Mouse (Mus musculus) heart, embryonic 11.5 days (tissue): ENCODE data around the gene Dazap1. TPM values are rescaled to one million over a fixed set of nuclear protein-coding genes. Genes with fewer than 3 reads are reported as not detected.

Source experiments
- ATAC-seq: fragments of 200-750 bp; cut with Nextera tagmentation; replicated peaks from 2 replicates; pipeline ENCODE4 v1.8.0; 2017; ENCODE audit warnings: moderate library complexity; ENCODE audit not compliant: insufficient number of reproducible peaks, low FRiP score, low TSS enrichment
- H3K27ac ChIP-seq: fragments of 300-500 bp; sonication (generic); 2 replicates; pipeline ENCODE4 v1.5.1; 2014; ENCODE audit warnings: mild to moderate bottlenecking, low read depth, low read length
- H3K27me3 ChIP-seq: fragments of 300-500 bp; sonication (generic); 2 replicates; pipeline ENCODE4 v1.6.1; 2014; ENCODE audit warnings: mild to moderate bottlenecking, low read length, mixed read lengths; ENCODE audit not compliant: control insufficient read depth, insufficient read depth
- H3K36me3 ChIP-seq: fragments of 300-500 bp; sonication (generic); 2 replicates; pipeline ENCODE4 v1.6.1; 2014; ENCODE audit warnings: mild to moderate bottlenecking, low read length, moderate library complexity, mixed read lengths; ENCODE audit not compliant: control insufficient read depth, insufficient read depth
- H3K4me1 ChIP-seq: fragments of 300-500 bp; sonication (generic); 2 replicates; pipeline ENCODE4 v1.6.1; 2014; ENCODE audit warnings: low read length; ENCODE audit not compliant: control insufficient read depth, insufficient read depth
- H3K4me2 ChIP-seq: fragments of 300-500 bp; sonication (generic); 2 replicates; pipeline ENCODE4 v1.6.1; 2014; ENCODE audit warnings: mild to moderate bottlenecking, moderate library complexity
- H3K4me3 ChIP-seq: fragments of 300-500 bp; sonication (generic); 2 replicates; pipeline ENCODE4 v1.5.1; 2014; ENCODE audit warnings: low read depth, low read length
- H3K9ac ChIP-seq: fragments of 300-500 bp; sonication (generic); 2 replicates; pipeline ENCODE4 v1.6.1; 2014; ENCODE audit warnings: mild to moderate bottlenecking, low read depth, low read length, moderate library complexity
- H3K9me3 ChIP-seq: fragments of 300-500 bp; sonication (generic); replicated peaks from 2 replicates; pipeline ENCODE4 v1.6.1; 2016; ENCODE audit warnings: low read length; ENCODE audit not compliant: control insufficient read depth
- WGBS: fragments of 180-500 bp; shearing (Covaris S2); extraction: QIAGEN DNeasy Blood & Tissue Kit; methylation state at CpG from one replicate; pipeline ENCODE4 v1.1.7; 2014; ENCODE audit not compliant: insufficient replicate concordance; 5-methylcytosine and 5-hydroxymethylcytosine counted together
- polyA plus RNA-seq: library from polyadenylated mRNA; unstranded; fragments of >200 nt; fragmentation: Nextera tagmentation; extraction: Ambion mirVana; gene quantifications from 2 replicates; pipeline ENCODE4 v1.2.1, GENCODE M21; 2014

The Dazap1 gene
- polyA plus RNA-seq, 1 experiment from 2014 or later, result 29.9 TPM

- Histone ChIP-seq H3K4me1 (peaks cover 19% of the 10 kb centered on the region), H3K4me3 (peak overlapping the region; percentile 93), H3K4me2 (peak overlapping the region; percentile 80), H3K36me3 (peaks cover 18% of the 10 kb centered on the region), H3K9ac (peak overlapping the region; percentile 93), H3K9me3 (no peaks in the 10 kb centered on the region), H3K27ac (peak overlapping the region; percentile 97), H3K27me3 (no peaks in the 10 kb centered on the region)
- ATAC-seq, result no peak
- 62% methylated on average over 15 of the region's 15 CpGs for WGBS
Measured at GRCm38 (mm10) chr10:80227877-80228775, 33.2 kb upstream of the Dazap1 start.

- Histone ChIP-seq H3K36me3 (peaks cover 63% of the 10 kb centered on the region), H3K4me2 (no peak overlapping the region), H3K27ac (no peak overlapping the region), H3K4me3 (no peak overlapping the region), H3K4me1 (peaks cover 6% of the 10 kb centered on the region), H3K27me3 (no peaks in the 10 kb centered on the region), H3K9me3 (no peaks in the 10 kb centered on the region), H3K9ac (no peak overlapping the region)
- no peak for ATAC-seq
- WGBS, result 95% methylated on average over 13 of the region's 13 CpGs
Measured at GRCm38 (mm10) chr10:80236145-80236825, 25.0 kb upstream of the Dazap1 start.

- Histone ChIP-seq H3K9ac (no peak overlapping the region), H3K9me3 (no peaks in the 10 kb centered on the region), H3K27me3 (no peaks in the 10 kb centered on the region), H3K4me1 (peaks cover 11% of the 10 kb centered on the region), H3K36me3 (peaks cover 66% of the 10 kb centered on the region), H3K4me2 (no peak overlapping the region), H3K4me3 (no peak overlapping the region), H3K27ac (no peak overlapping the region)
- no peak for ATAC-seq
- 83% methylated on average over 4 of the region's 4 CpGs for WGBS
Measured at GRCm38 (mm10) chr10:80237020-80237419, 24.3 kb upstream of the Dazap1 start.

- no peak for ATAC-seq
- Histone ChIP-seq H3K27me3 (no peaks in the 10 kb centered on the region), H3K9ac (no peak overlapping the region), H3K4me1 (peaks cover 6% of the 10 kb centered on the region), H3K4me2 (no peak overlapping the region), H3K27ac (no peak overlapping the region), H3K4me3 (no peak overlapping the region), H3K9me3 (no peaks in the 10 kb centered on the region), H3K36me3 (peaks cover 62% of the 10 kb centered on the region)
- WGBS, result 93% methylated on average over 3 of the region's 3 CpGs
Measured at GRCm38 (mm10) chr10:80238306-80238705, 23.0 kb upstream of the Dazap1 start.

DNA sequence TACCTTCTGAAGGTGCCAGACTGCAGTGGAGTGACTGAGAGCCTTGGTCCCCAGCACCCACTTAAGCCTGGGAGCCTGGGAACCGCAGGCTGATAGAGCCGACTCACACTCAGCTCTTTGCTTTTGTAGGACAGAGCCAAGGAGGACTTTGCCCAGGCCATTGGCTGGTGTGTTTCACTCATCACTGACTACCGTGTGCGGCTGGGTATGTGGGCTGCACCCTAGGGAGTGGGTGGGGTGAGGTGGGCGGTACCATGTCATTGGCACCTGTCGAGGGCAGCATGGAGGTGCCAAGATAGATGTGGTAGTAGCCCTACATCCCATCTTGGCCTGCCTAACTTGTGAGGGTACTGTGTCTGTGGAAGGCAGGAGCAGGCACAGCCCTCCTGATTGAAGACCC lies 21.5 kb upstream of the Dazap1 start:
- WGBS, result 91% methylated on average over 6 of the region's 6 CpGs

DNA sequence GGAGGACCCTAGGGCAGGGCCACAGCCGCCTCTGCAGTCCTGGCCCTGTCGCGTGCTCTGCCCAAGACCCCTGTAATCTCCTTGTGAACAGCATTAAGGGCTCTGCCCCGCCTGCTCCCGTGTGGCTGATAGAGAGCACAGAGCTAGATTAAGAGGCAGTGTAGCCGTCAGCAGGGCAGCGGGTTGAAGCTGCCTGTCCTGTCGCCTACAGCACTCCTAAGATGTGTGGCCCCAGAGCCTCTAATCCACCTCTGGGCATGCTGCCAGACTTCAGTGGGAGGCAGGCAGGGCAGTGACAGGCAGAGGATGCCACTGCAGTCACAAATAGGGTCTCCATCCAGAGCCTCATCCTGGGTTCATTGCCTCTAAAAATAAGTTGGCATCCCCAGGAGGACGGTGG lies 19.2 kb upstream of the Dazap1 start:
- H3K36me3 ChIP-seq, result peaks cover 47% of the 10 kb centered on the region
- peaks cover 13% of the 10 kb centered on the region for H3K4me1 ChIP-seq
- no peak overlapping the region for H3K4me2 ChIP-seq
- no peak overlapping the region for H3K4me3 ChIP-seq
- WGBS, result 40% methylated on average over 9 of the region's 9 CpGs
- no peaks in the 10 kb centered on the region for H3K9me3 ChIP-seq
- H3K27me3 ChIP-seq, result no peaks in the 10 kb centered on the region
- 0 out of 2 replicates have a peak overlapping the region, but pooled peaks have one; percentile 10 for H3K9ac ChIP-seq
- ATAC-seq, result peak; percentile 33
- peak overlapping the region; percentile 80 for H3K27ac ChIP-seq

More for the DNA sequence above, 21.5 kb upstream of the Dazap1 start:
- Histone ChIP-seq H3K4me3 (no peak overlapping the region), H3K4me1 (peaks cover 6% of the 10 kb centered on the region), H3K4me2 (no peak overlapping the region), H3K27ac (no peak overlapping the region), H3K36me3 (peaks cover 62% of the 10 kb centered on the region), H3K9ac (no peak overlapping the region), H3K9me3 (no peaks in the 10 kb centered on the region), H3K27me3 (no peaks in the 10 kb centered on the region)
- ATAC-seq, result no peak

DNA sequence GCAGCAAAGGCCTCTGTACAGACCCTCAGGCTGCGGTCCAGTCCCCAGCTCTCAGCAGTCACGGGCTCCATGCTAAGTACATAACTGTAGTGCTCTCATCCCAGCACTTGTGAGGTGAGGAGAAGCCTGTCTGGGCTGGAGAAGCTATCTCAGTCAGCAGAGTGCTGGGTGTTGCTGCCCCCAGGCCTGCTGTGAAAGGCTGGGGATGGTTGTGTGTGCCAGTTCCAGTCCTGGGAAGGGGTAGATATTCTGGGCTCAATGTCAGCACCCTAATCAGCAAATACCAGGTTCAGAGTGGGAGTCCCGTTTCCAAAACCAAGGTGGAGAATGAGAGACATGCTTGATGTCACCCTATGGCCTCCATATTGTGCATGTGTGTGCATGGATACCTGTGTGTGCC lies 18.7 kb upstream of the Dazap1 start:
- Histone ChIP-seq H3K9me3 (no peaks in the 10 kb centered on the region), H3K27me3 (no peaks in the 10 kb centered on the region), H3K36me3 (peaks cover 43% of the 10 kb centered on the region), H3K9ac (no peak overlapping the region), H3K4me2 (no peak overlapping the region), H3K27ac (peak overlapping the region; percentile 80; the same call in 1 of the 2 replicates), H3K4me1 (peaks cover 13% of the 10 kb centered on the region), H3K4me3 (no peak overlapping the region)
- ATAC-seq, result 0 out of 2 replicates have a peak, but pooled peaks have one; percentile 12
- 67% methylated on average over 3 of the region's 3 CpGs for whole genome bisulfite sequencing

GRCm38 (mm10) chr10:80244791-80245399 lies 16.4 kb upstream of the Dazap1 start:
- Histone ChIP-seq H3K4me1 (peaks cover 15% of the 10 kb centered on the region), H3K9ac (no peak overlapping the region), H3K27me3 (no peaks in the 10 kb centered on the region), H3K36me3 (peaks cover 28% of the 10 kb centered on the region), H3K9me3 (no peaks in the 10 kb centered on the region), H3K4me2 (no peak overlapping the region), H3K4me3 (no peak overlapping the region), H3K27ac (no peak overlapping the region)
- no peak for ATAC-seq
- 46% methylated on average over 5 of the region's 5 CpGs for WGBS
